Mouse (Mus musculus) brain, adult 2 months (tissue): ENCODE measurements around the gene Gm14410.
"Not testable (repeated sequence)": the region's sequence is repeated elsewhere in the genome, so short reads cannot be mapped to it uniquely, and the experiment has no call there.

Experiments used
- DNase-seq: peaks from one replicate; pipeline ENCODE4 v3.0.0; 2011; ENCODE audit warnings: low read depth, low spot score

The Gm14410 gene

GRCm38 (mm10) chr2:177206341-177206740 is at the start of gene Gm14410:
Gene Gm14410, minus strand, starts transcription at chr2:177206421.
- not testable (repeated sequence) for DNase-seq

DNA sequence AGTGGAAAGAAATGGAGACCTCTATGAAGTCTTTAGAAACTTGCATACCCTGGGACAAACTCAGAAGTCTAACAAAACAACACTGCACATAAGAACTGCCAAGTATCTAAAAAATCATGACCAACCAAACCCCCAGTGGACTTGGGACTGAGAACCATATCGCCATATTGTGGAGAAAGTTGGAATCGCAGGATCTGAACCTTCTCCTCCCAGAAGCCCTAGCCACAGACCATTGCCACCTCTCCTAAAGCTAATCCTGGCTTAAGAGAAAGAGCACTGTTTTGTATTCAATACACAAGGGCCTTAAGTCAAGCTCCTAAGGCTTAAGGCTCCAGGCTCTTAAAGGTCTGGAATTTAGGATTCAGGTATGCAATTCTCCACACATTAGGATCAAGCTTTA is 41.2 kb upstream of the Gm14410 start:
- not testable (repeated sequence) for DNase-seq

- not testable (repeated sequence) for DNase-seq
Observed at GRCm38 (mm10) chr2:177230461-177230860, 24.2 kb upstream of the Gm14410 start.

GRCm38 (mm10) chr2:177172749-177173148 is 33.5 kb downstream of the Gm14410 start:
- DNase-seq, result not testable (repeated sequence)
